Comparison of ENCODE assay signal across 12 mouse cellular contexts in genomic region chr3:81154420-81154819, GRCm38 (mm10).
"Had no signal": no experiment of that assay in that cellular context is flagged by ENCODE, and none has a peak within 500 bp of the region (broad histone marks: within the 10 kb centered on the region; RNA-seq: fewer than 3 reads in every experiment).

No protein-coding gene starts in this region.

- DNase-seq: left cerebral cortex, postnatal 4 days; liver; liver, embryonic 13.5 days; liver, postnatal 0 days; lung, adult 18-20 months; lung, adult 2 months; lung, embryonic 14.5 days; lung, postnatal 10 days; lung, postnatal 14 days; lung, postnatal 36 days; lung, postnatal 4 days; midbrain, embryonic 14.5 days had no signal
